Mouse (Mus musculus) midbrain, embryonic 14.5 days (tissue): ENCODE measurements at regions not wholly inside any gene's neighbourhood (a gene's known extent, or its start where the extent isn't known, plus 50 kb on each side); places are given as distances from the start of the nearest gene placed in this dataset.

ENCODE experiments used
- ATAC-seq: fragments of 200-750 bp; cut with Nextera tagmentation; 2 replicates; pipeline ENCODE4 v1.8.0; 2017; ENCODE audit warnings: moderate number of reproducible peaks, moderate library complexity; ENCODE audit not compliant: low FRiP score, low TSS enrichment
- DNase-seq: peaks from one replicate; pipeline ENCODE4 v3.0.0-alpha.2; 2015
- H3K27ac ChIP-seq: fragments of 300-500 bp; sonication (generic); replicated peaks from 2 replicates; pipeline ENCODE4 v1.5.1; 2014; ENCODE audit warnings: mild to moderate bottlenecking, low read depth, low read length, moderate library complexity
- H3K27me3 ChIP-seq: fragments of 300-500 bp; sonication (generic); 2 replicates; pipeline ENCODE4 v1.6.1; 2014; ENCODE audit warnings: low read length, control low read depth, mixed read lengths; ENCODE audit not compliant: control insufficient read depth, insufficient read depth
- H3K36me3 ChIP-seq: fragments of 300-500 bp; sonication (generic); 2 replicates; pipeline ENCODE4 v1.6.1; 2014; ENCODE audit warnings: low read length, control low read depth; ENCODE audit not compliant: control insufficient read depth, insufficient read depth
- H3K4me1 ChIP-seq: fragments of 300-500 bp; sonication (generic); 2 replicates; pipeline ENCODE4 v1.6.1; 2014; ENCODE audit warnings: mild to moderate bottlenecking, antibody characterized with exemption, low read length, control low read depth; ENCODE audit not compliant: control insufficient read depth, insufficient read depth
- H3K4me2 ChIP-seq: fragments of 300-500 bp; sonication (generic); 2 replicates; pipeline ENCODE4 v1.6.1; 2014; ENCODE audit warnings: mild to moderate bottlenecking, low read length, moderate library complexity
- H3K4me3 ChIP-seq: fragments of 300-500 bp; sonication (generic); replicated peaks from 2 replicates; pipeline ENCODE4 v1.5.1; 2014; ENCODE audit warnings: low read depth, low read length
- H3K9ac ChIP-seq: fragments of 300-500 bp; sonication (generic); replicated peaks from 2 replicates; pipeline ENCODE4 v1.6.1; 2014; ENCODE audit warnings: mild to moderate bottlenecking, low read length, moderate library complexity
- H3K9me3 ChIP-seq: fragments of 300-500 bp; sonication (generic); 2 replicates; pipeline ENCODE4 v1.6.1; 2016; ENCODE audit warnings: low read length, control low read depth, mixed read lengths; ENCODE audit not compliant: control insufficient read depth
- WGBS: fragments of 180-500 bp; shearing (Covaris S2); extraction: QIAGEN DNeasy Blood & Tissue Kit; methylation state at CpG from one replicate; pipeline ENCODE4 v1.1.7; 2014; 5-methylcytosine and 5-hydroxymethylcytosine counted together

DNA sequence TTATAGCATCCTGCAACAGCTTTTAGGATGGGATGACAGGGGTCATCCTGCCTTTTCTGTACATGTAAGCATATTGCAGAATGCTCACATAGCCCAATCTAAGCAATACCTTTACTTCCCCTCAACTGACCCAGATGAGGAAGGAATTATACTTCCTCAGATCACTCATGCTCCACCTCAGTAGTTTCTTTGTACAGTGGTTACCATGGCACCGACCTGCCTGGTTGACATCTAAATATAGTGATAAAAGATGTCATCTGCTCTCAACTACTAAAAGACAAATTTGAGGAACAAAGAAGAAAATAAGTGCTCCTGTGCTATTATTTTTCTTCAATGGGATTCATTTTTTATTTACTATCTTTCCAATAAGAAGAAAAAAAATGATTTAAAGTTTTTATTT lies 994.6 kb upstream of the Gm37988 start:
- H3K4me3 ChIP-seq: no peak overlapping the region
- DNase-seq: no peak
- H3K4me2 ChIP-seq: no peak overlapping the region
- no peaks in the 10 kb centered on the region for H3K27me3 ChIP-seq
- H3K4me1 ChIP-seq: no peaks in the 10 kb centered on the region
- H3K9me3 ChIP-seq: no peaks in the 10 kb centered on the region
- no peak overlapping the region for H3K27ac ChIP-seq
- no peaks in the 10 kb centered on the region for H3K36me3 ChIP-seq
- no peak overlapping the region for H3K9ac ChIP-seq
- WGBS: 78% methylated on average over 1 of the region's 1 CpGs
- ATAC-seq: no peak

DNA sequence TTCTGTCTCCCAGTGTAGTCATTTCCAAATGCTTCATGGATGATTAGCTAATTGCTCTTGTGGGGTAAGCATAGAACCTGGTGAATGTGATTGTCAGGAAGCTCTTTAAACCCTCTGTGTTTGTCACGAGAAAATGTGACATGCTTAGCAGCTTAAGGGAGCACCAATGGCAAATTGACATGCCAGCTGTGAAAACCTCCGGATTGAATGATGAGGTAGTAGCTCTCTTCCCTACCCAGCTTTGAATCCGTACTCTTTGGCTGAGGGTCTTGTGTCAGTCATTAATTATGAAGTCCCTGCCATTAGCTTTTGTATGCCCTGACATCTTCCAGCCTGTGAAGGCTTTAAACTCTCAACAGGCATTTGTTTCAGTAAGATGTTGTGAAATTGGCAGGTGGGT lies 965.7 kb upstream of the Gm37988 start:
- Histone ChIP-seq H3K9ac (no peak overlapping the region), H3K27me3 (no peaks in the 10 kb centered on the region), H3K4me3 (no peak overlapping the region), H3K4me2 (no peak overlapping the region), H3K36me3 (no peaks in the 10 kb centered on the region), H3K4me1 (no peaks in the 10 kb centered on the region), H3K9me3 (no peaks in the 10 kb centered on the region), H3K27ac (no peak overlapping the region)
- 17% methylated on average over 3 of the region's 3 CpGs for WGBS
- DNase-seq: peak; percentile 11
- peak; percentile 46; the same call in 1 of the 2 replicates for ATAC-seq
